Mouse (Mus musculus) erythroid progenitor cell, adult 5-6 weeks (primary cell): ENCODE measurements around the gene Mecp2. TPM values are rescaled to one million over a fixed set of nuclear protein-coding genes. Genes with fewer than 3 reads are reported as not detected.
"Not testable (repeated sequence)": the region's sequence is repeated elsewhere in the genome, so short reads cannot be mapped to it uniquely, and the experiment has no call there.

Source experiments
- ATAC-seq: replicated peaks from 2 replicates; pipeline ENCODE4 v1.8.0; 2016; ENCODE audit warnings: moderate number of reproducible peaks, mild to moderate bottlenecking, moderate TSS enrichment, inconsistent platforms; ENCODE audit not compliant: poor library complexity, low FRiP score, severe bottlenecking
- total RNA-seq, 2 experiments: library from RNA; stranded (forward) in 1 of 2; stranded (reverse) in 1 of 2; fragments of 150-400 nt in 1 of 2; fragments of 186-747, 209-891 nt in 1 of 2; gene quantifications; 2 replicates each; pipeline versions ENCODE4 v1.2.3 to v1.2.4; 2015 to 2017; ENCODE audit warnings: low replicate concordance in 2 of 2

Mecp2 gene
- total RNA-seq (2015; ENCODE audit: low replicate concordance) (26.3 and 37.3 TPM in 2 replicates), total RNA-seq (2017; ENCODE audit: low replicate concordance) (24.9 and 28.2 TPM in 2 replicates)

- ATAC-seq: not testable (repeated sequence)
Measured at GRCm38 (mm10) chrX:74135263-74135662, at the start of gene Mecp2. Gene Mecp2 (minus strand): TSS chrX:74135363.

- ATAC-seq: no peak
Measured at GRCm38 (mm10) chrX:74176959-74177358, 41.8 kb upstream of the Mecp2 start, which contains the start of gene Tktl1. Gene Tktl1 (plus strand): TSS chrX:74177259.

GRCm38 (mm10) chrX:74167738-74168137 lies 32.6 kb upstream of the Mecp2 start, which contains the start of gene Tex28:
Gene Tex28 (minus strand): TSS chrX:74167838.
- no peak for ATAC-seq

GRCm38 (mm10) chrX:74127164-74127563 lies 8.0 kb downstream of the Mecp2 start, which contains the start of gene Opn1mw:
Gene Opn1mw (plus strand): TSS chrX:74127464.
- no peak for ATAC-seq

- ATAC-seq: no peak
Measured at GRCm38 (mm10) chrX:74124975-74125374, 10.2 kb downstream of the Mecp2 start.

GRCm38 (mm10) chrX:74115511-74115910 lies 19.7 kb downstream of the Mecp2 start:
- peak; percentile 90 for ATAC-seq

GRCm38 (mm10) chrX:74114036-74114435 lies 21.1 kb downstream of the Mecp2 start:
- no peak for ATAC-seq

- ATAC-seq: no peak
Measured at GRCm38 (mm10) chrX:74108747-74109146, 26.4 kb downstream of the Mecp2 start.

- no peak for ATAC-seq
Measured at GRCm38 (mm10) chrX:74105916-74106315, 29.2 kb downstream of the Mecp2 start.

GRCm38 (mm10) chrX:74103457-74104188 lies 31.5 kb downstream of the Mecp2 start:
- ATAC-seq: no peak

GRCm38 (mm10) chrX:74095130-74095529 lies 40.0 kb downstream of the Mecp2 start:
- ATAC-seq: no peak

- peak; percentile 99 for ATAC-seq
Measured at GRCm38 (mm10) chrX:74085601-74086038, 49.5 kb downstream of the Mecp2 start.

- ATAC-seq: peak; percentile 63
Measured at GRCm38 (mm10) chrX:74084946-74085498, 50.1 kb downstream of the Mecp2 start.

GRCm38 (mm10) chrX:74084276-74084837 lies 50.8 kb downstream of the Mecp2 start:
- no peak for ATAC-seq

- no peak for ATAC-seq
Measured at GRCm38 (mm10) chrX:74070794-74071193, 64.4 kb downstream of the Mecp2 start.

GRCm38 (mm10) chrX:74067891-74068290 lies 67.3 kb downstream of the Mecp2 start:
- ATAC-seq: no peak

GRCm38 (mm10) chrX:74045107-74045506 lies 90.1 kb downstream of the Mecp2 start:
- ATAC-seq: no peak

GRCm38 (mm10) chrX:74037702-74038375 lies 97.3 kb downstream of the Mecp2 start:
- ATAC-seq: no peak

- ATAC-seq: no peak
Measured at GRCm38 (mm10) chrX:74030000-74030399, 105.2 kb downstream of the Mecp2 start.
